Mouse (Mus musculus) erythroid progenitor cell, adult 5-6 weeks (primary cell): ENCODE measurements around the gene Smim4. TPM values are rescaled to one million over a fixed set of nuclear protein-coding genes. Genes with fewer than 3 reads are reported as not detected.

Experiments used
- ATAC-seq: replicated peaks from 2 replicates; pipeline ENCODE4 v1.8.0; 2016; ENCODE audit warnings: moderate number of reproducible peaks, mild to moderate bottlenecking, moderate TSS enrichment, inconsistent platforms; ENCODE audit not compliant: poor library complexity, low FRiP score, severe bottlenecking
- total RNA-seq, 2 experiments: library from RNA; stranded (forward) in 1 of 2; stranded (reverse) in 1 of 2; fragments of 150-400 nt in 1 of 2; fragments of 186-747, 209-891 nt in 1 of 2; gene quantifications; 2 replicates each; pipeline versions ENCODE4 v1.2.3 to v1.2.4; 2015 to 2017; ENCODE audit warnings: low replicate concordance in 2 of 2

Gene Smim4
- total RNA-seq (2015; ENCODE audit: low replicate concordance) = 20.2 and 35.2 TPM in 2 replicates
- total RNA-seq (2017; ENCODE audit: low replicate concordance) = 11.2 and 15.3 TPM in 2 replicates

DNA sequence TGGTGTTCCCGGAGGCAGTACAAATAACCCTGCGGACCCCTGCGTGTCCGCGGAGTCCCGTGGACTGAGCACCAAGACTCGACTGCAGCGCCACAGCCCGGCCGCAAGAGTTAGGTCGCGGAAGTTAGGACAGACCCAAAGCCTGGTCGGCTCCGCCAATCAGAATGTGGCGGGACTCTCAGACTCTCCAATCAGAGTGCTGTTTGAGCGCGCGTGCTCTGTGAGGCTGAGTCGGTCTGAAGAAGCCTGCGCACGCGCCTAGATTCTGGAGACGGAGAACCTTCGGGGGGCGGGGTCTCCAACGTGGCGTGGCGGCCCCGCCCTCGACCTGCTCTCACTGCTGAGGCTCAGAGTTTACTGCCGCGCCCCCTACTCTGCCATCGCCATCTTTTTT is at the start of gene Smim4:
Gene Smim4 (minus strand): TSS at position 131 of the 394 bp plus-strand sequence.
- ATAC-seq = peak; percentile 88

DNA sequence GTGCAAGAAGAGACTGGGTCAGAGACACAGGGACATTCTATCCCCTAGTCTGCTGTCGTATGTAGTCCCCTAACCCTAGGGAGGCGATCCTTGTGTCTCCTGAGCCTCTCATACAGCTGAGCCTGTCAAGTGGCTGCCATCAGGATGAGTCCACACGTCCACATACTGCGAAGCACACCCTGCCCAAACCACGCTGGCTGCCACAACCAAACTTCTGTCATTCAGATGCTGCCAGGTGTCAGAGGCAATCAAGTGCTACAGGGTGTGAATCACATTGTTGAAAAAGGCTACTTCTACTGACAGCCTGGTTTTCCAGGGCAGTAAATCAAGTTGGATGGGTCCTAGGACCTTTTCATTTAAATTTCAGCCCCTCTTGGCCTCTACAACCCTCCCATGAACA is 49.0 kb upstream of the Smim4 start:
- no peak for ATAC-seq

- ATAC-seq = no peak
These were observed 48.5 kb upstream of the Smim4 start for GRCm38 (mm10) chr14:31177287-31177686.

GRCm38 (mm10) chr14:31173537-31173936 is 44.8 kb upstream of the Smim4 start:
- no peak for ATAC-seq

GRCm38 (mm10) chr14:31172781-31173455 is 44.2 kb upstream of the Smim4 start:
- ATAC-seq = no peak

DNA sequence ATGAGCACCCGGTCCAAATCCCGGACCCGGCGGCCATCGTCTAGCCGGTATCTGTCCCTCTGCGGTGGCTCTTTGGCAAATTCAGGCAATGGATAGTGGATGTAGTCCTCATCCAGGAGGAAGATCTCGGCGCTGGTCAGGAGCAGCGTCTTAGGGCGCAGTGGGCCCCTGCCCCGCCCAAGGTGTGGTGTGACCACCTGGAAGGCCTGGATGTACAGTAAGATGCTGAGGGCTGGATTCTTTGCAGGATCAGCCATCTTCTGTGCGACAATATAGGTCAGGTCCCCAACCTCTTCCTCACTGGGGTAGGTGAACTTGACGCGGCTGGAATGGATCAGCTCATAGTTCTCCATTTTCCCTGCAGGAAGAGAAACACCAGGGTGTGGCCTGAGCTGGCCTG is 43.1 kb upstream of the Smim4 start:
- ATAC-seq = no peak

DNA sequence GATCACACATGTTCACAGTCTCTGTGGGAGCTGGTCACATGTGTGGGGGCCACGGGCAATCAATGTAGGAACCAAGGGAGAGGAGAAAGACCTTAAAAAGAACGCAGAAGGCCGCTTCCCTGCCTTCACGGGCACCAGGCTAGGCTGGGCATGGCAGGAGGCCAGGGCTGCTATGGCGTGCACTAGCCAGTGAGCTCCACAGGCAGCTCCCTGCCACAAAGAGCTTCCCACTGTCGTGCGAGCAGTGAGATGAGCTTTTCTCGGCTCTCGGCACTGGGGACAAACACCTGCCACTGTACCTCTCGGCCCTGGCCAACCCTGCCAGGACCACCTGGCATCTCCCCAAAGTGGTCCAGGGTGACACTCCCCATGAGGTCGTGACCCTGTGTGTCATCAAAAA is 42.6 kb upstream of the Smim4 start:
- ATAC-seq = no peak

DNA sequence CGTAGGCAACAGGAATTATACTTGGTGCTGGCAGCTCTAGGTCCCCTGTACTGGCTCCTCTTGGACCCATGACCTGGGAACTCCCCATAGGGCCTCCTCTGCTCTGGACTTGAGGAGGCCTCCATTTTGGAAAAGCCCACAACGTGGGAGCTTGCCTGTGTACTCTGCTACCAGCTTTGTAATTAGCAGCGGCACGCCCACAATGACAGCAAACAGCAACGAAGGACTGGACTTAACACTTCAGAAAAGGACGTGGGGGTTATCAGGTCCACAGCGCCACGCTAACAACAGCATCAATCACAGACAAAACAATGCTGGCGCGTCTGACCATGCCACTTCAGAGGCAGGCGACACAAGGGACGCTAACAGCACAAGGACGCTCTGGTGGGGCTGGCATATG is 42.2 kb upstream of the Smim4 start:
- no peak for ATAC-seq

GRCm38 (mm10) chr14:31169508-31169907 is 40.8 kb upstream of the Smim4 start:
- no peak for ATAC-seq

- ATAC-seq = no peak
These were observed 39.7 kb upstream of the Smim4 start, which contains the start of gene Stab1 for GRCm38 (mm10) chr14:31168425-31168824. Gene Stab1, minus strand, starts transcription at chr14:31168641.

- no peak for ATAC-seq
These were observed 38.1 kb upstream of the Smim4 start for GRCm38 (mm10) chr14:31166827-31167226.

DNA sequence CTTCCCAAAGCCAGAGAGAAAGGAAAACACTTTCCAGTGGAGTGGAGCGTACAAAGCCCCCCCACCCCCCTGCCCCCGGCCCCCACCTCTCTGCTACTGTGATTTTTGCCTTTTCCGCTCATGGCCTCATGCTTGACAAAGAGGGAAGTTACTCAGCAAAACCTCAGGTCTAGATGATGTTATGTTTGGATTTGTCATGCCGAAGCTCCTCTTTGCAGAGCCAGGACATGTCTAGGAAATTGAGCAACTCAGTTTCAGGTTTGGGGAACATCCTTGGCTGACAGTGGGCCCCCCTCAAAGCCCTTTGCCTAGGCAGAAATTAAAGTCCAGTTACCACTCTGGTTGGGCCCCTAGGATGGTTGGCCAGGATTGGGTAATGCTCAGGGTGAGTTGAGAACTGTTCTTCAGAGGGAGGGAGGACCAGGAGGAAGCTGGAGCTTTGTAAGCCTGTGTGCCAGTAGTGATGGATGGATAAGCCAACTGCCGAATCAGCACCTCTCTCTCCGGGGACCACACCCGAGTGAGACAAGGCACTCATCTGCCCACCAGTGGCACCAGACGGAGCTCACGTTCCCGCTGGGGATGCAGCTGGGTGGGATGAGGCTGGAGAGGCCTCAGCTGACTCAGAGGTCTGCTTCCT is 37.4 kb upstream of the Smim4 start:
- ATAC-seq = no peak

- no peak for ATAC-seq
These were observed 36.7 kb upstream of the Smim4 start for GRCm38 (mm10) chr14:31165458-31165857.

GRCm38 (mm10) chr14:31165010-31165409 is 36.3 kb upstream of the Smim4 start:
- no peak for ATAC-seq

DNA sequence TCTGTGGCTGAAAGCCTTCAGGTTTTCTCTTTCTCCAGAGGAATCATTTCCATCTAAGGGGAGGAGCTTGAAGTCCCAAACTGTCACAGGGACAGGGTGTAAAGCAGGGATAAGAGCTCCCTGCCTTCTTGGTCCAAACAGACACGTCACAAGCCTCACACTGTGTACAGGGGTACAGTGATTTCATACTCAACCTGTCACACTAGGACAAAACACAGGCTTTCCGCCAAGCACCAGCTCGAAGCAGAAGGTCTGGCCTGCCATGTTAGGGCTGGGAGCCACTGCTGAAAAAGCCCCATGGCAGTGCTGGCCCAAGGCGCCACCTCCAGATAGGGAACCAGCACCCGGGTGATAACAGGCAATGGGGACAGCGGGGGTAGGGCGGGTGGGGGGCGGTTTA is 35.3 kb upstream of the Smim4 start:
- ATAC-seq = no peak

GRCm38 (mm10) chr14:31161638-31162037 is 32.9 kb upstream of the Smim4 start:
- no peak for ATAC-seq

- no peak for ATAC-seq
These were observed 32.4 kb upstream of the Smim4 start for GRCm38 (mm10) chr14:31161191-31161590.

DNA sequence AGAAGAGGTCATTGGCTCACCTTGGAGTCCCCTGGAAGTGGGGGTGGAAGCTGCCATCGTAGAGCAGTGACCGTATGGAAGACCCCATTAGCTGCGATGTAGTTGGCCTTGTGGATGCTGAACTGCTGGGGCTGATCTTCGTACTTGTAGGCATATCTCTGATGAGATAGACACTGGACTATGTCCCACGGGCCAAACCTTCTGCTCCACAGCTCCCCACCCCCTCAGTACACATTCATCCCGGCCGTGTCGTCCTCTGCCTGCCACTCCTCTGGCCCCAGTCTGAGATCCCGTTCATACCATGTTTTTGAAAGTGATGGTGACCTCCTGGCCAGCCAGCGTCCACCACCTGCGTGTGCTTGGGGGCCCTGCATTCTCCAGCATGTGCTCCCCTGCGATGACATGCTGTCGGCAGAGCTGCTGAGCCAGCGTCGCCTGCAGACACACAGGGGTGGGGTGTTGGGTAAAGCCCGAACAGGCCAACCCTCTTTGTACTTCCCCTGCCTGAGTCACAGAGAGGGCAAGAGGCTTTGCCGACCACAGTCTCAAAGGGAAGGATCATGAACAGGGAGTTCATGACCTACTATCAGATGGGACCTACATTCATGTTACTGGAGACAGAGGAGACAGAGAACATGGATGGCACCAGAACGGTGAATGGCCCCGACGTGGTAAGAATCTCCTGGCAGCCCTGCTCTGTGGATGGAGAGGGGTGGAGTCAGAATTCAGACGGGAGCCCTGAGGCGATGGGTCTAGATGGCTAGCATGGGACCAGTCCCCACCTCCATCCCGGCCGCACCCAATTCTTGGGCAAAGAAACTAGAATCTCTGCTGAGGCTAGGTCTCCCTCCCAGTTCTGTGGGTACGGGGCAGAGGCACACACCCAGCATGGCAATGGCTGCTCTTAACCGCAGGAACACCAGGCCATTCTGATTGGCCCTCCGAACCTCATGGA is 31.7 kb upstream of the Smim4 start:
- ATAC-seq = no peak

DNA sequence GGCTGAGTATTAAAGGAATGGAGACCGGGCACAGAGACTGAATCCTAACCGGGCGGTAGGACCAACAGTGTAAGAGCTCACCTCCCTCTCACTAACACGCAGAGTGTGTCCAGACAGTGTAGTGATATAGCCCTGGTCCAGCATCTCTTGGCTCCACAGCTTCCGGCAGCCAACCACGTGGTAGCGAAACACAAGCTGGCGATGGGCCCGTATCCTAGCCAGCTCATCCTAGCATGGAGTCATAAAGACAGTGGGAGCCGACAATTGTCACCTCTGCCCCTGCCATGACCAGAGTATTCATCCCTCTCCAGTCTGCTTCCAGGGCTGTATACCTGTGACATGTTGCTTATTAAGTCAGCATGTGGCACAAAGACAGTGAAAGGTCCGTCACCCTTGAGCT is 16.9 kb upstream of the Smim4 start:
- ATAC-seq = no peak

GRCm38 (mm10) chr14:31141011-31141410 is 12.3 kb upstream of the Smim4 start:
- no peak for ATAC-seq
